Mouse (Mus musculus): ENCODE data around the gene Gas2l1.

DNA sequence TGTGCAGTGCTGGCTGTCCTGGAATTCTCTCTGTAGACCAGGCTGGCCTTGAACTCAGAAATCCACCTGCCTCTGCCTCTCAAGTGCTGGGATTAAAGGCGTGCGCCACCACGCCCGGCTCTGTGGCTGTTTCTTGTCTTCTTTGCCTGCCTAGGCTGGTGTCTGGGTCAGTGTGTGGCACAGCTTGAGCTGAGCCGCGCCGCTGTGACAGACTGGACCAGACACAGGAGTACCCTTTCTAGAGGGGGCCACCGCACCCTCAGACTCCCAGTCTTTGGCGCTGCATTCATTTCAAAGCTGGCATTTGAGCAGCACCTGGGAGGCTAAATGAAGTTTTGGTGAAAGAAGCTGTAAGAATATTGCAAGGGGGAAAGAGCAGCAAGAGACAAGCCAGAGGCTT lies 6.3 kb downstream of the Gas2l1 start:
- TF ChIP-seq MAFK (IDR thresholded peaks at IDR 0.05; ENCODE audit: insufficient read depth, low read depth, low read length) (no peak), HCFC1 (IDR thresholded peaks at IDR 0.05; ENCODE audit: borderline replicate concordance, insufficient read depth, low read length) (no peak), ZC3H11A (IDR thresholded peaks at IDR 0.05; ENCODE audit: borderline replicate concordance, low read depth, low read length) (no peak), ZNF384 (IDR thresholded peaks at IDR 0.05; ENCODE audit: low read depth, low read length) (no peak), CHD2 (IDR thresholded peaks at IDR 0.05; ENCODE audit: low read depth, low read length) (no peak)

Measured in ES-E14 (cell line).